Mouse (Mus musculus): ENCODE measurements around the gene Cntnap5a. TPM values are rescaled to one million over a fixed set of nuclear protein-coding genes. Genes with fewer than 3 reads are reported as not detected.

Gene Cntnap5a
- total RNA-seq (2021) = 10 to 100 TPM; 33.1 to 35.0 TPM
- long read RNA-seq, experiment 1, partial matches to known transcripts = 1 of 9 reads
- long read RNA-seq, experiment 1, other reads (novel, unspliced or antisense) = 8 of 9 reads
- long read RNA-seq, experiment 2, partial matches to known transcripts = 1 of 5 reads
- long read RNA-seq, experiment 2, other reads (novel, unspliced or antisense) = 4 of 5 reads

DNA sequence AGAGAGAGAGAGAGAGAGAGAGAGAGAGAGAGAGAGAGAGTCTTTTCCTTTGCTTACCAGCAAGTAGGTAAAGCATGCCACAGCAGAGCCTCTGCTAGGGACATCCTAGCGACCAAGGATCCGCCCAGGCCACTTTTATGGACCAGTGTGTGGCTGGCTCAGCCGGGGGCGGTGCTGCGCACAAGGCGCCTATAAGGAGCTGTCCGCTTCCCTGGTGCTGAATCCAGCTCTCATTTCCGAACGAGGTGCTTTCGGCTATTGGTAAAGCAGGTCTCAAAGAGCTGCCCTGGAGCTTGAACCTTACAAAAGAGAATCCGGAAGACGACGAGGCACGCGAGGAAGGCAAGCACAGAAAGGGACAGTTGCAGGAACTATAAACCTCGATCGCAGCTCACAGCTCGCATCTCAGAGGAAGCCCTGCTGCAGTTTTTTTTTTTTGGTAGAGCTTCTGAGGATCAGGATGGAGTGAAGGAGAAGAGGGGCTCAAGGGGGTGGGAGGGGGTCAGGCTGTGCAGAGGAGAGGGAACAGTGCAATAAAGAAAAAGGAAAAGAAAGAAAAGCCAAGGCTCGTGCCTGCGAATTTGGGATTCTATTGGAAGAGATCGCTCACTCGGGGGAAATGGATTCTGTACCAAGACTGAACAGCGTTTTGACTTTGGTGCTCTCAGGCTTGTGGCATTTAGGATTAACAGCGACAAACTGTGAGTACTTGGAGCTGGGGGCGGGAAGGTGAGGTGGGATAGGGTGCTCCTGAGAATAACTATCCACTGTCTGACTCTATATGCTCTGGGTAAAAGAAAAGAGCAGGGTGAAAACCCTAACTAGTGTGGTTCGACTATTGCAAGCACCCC is at the start of gene Cntnap5a:
Gene Cntnap5a, plus strand, starts transcription at position 239 of the 851 bp plus-strand sequence.
- peak; percentile 48 to 66 for DNase-seq (ENCODE audit: extremely low spot score in 1 of 2, low spot score in 2 of 2)
- Histone ChIP-seq H3K27ac (peak within 1 kb of the TSS; percentile 63), H3K4me3 (peak within 1 kb of the TSS; percentile 48)
- TF ChIP-seq CTCF (IDR thresholded peaks at IDR 0.05) = no peak
- intact Hi-C loops (cut with DNase I) = loop anchor here (2.0 to 10.0 kb wide), 4 partner anchors 630 to 1440 kb away; no protein-coding TSS in a partner anchor

DNA sequence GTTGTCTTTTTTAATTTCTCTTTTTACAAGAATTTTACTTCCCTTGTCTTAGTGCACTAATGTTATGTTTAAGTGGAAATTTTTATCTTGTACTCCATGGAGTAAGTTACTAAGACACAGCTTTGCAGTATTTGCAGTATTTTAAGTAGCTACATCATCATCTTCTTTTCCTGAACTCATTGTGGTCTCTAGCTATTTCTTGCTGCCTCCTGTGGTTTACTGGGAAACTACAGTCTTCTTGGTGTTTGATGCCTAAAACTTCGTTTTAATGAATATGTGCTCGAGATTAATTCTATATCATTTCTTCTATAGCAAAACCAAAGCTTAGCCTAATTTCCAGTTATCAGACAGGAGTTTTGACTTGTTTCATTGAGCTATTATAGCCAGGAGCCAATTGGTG is 37.6 kb upstream of the Cntnap5a start:
- TF ChIP-seq CTCF (IDR thresholded peaks at IDR 0.05) = peak; percentile 55
- no peak for DNase-seq (ENCODE audit: extremely low spot score in 1 of 2, low spot score in 2 of 2)
- no peak overlapping the region for H3K27ac ChIP-seq
- intact Hi-C loops (cut with DNase I) = no loop called here
- no peak overlapping the region for H3K4me3 ChIP-seq

DNA sequence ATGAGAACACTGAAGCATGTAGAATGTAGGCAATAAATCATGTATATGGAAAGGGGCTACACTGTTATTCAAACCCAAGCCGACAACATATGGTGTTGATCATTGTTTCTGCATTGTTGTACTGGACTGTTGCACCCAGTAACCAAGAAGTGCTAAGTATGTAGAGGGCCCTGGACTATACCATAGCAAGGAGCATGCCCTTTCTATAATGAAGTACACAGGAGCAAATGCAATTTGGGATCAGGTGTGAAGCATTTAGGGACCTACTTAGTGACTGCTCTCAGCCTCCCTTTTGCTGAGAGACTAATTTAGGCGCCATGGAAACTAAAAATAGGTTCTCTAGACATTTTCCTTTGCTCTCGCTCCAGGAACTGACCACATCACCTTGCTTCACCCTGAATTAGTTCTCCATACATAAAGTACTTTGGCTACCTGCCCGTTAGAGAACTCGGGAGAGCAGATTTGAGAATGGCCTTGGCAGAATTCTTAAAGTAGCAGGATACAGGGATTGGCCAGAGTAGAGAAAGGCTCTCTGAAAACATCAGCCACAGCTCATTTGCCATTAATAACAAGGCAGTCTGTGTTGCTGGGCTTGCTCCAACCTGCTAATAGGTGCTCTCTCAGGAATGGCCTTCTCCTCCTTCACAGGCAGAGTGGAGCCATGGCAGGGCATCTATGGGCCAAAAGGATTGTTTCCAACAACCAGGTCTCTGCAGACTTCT is 26.1 kb upstream of the Cntnap5a start:
- intact Hi-C loops (cut with DNase I) = no loop called here
- no peak for DNase-seq (ENCODE audit: extremely low spot score in 1 of 2, low spot score in 2 of 2)
- no peak overlapping the region for H3K27ac ChIP-seq
- no peak for TF ChIP-seq CTCF (IDR thresholded peaks at IDR 0.05)
- H3K4me3 ChIP-seq = no peak overlapping the region

DNA sequence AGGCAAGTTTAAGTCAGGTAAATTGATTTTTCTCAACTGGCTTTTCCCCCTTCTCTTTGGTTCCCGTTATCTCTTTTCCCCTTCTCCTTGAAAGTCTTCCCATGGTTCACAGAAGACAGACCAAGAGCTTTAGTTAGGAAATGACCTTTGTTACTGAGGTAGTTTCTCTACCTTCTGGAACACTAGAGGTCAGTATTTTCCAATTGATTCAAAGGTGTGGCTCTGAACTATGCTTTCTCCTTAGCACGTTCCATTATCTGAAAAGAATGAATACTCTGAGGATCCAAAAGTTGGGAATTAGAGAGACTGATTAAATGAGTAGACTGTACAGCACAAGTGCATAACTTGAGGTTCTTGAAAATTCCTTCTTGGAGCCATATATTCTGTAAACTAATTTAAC is 1.9 kb downstream of the Cntnap5a start:
- no peak for DNase-seq (ENCODE audit: extremely low spot score in 1 of 2, low spot score in 2 of 2)
- Histone ChIP-seq H3K27ac (no peak overlapping the region), H3K4me3 (peak overlapping the region; percentile 48)
- intact Hi-C loops (cut with DNase I) = loop anchor here (10.0 kb wide), 2 partner anchors 628 to 1438 kb away; no protein-coding TSS in a partner anchor
- peak; percentile 44 for TF ChIP-seq CTCF (IDR thresholded peaks at IDR 0.05)

DNA sequence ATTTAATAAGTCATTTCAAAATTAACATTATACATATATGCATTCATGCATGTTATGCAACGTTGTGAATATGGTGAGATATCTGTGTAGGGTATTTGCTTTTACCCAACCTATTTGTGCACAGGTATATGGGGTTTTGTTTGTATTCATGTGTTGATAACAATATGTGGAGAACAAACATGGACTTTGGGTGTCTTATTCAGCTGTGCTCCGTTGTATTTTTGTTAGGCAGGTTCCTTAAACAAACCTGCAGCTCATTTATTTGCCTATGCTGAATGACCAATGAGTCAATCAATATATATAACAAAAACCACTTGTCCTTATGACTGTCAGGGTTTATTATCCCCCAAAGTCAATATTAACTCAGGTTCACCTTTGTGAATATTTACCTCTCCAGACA is 15.2 kb downstream of the Cntnap5a start:
- DNase-seq (ENCODE audit: extremely low spot score in 1 of 2, low spot score in 2 of 2) = no peak
- Histone ChIP-seq H3K4me3 (no peak overlapping the region), H3K27ac (no peak overlapping the region)
- intact Hi-C loops (cut with DNase I) = no loop called here
- no peak for TF ChIP-seq CTCF (IDR thresholded peaks at IDR 0.05)

DNA sequence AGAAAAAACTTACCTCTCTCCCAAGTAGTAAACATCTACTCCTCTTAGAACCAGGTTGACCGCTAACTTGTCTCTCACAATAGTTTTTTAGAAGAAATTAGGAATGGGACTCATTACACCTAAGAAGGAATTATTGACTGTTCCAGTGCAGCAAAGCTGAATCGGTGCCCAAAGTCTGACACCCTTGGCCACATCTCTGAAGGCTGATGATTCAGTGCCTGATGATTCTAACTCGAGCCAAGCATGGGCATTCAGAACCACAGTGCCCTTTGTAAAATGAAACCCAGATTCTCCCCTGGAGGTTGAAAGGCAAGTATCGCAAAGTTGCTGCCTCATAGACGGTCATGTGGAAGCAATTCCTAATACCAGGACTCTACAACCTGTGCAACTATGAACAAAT is 58.0 kb downstream of the Cntnap5a start:
- Histone ChIP-seq H3K27ac (no peak overlapping the region), H3K4me3 (no peak overlapping the region)
- DNase-seq (ENCODE audit: extremely low spot score in 1 of 2, low spot score in 2 of 2) = no peak
- intact Hi-C loops (cut with DNase I) = no loop called here
- no peak for TF ChIP-seq CTCF (IDR thresholded peaks at IDR 0.05)

DNA sequence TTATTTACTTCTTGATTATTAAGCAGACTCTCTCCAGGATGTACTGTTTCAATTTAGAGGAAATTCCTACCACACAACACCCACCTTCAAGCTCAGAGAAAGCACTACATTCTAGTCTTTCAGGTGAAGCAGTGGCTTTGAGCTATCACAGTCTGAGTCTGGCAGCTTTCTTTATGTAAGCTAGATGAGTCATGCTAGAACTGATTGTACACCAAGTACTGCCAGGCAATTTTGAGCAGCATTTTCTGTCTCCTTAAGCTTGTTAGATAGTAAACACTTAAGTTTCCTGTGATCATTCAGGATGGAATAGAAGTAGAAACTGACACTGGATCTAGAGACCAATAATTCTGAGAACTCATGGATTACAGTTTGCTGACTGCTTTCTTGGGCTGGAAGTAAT is 61.0 kb downstream of the Cntnap5a start:
- peak in 1 of 2 experiments; percentile 9 for DNase-seq (ENCODE audit: extremely low spot score in 1 of 2, low spot score in 2 of 2)
- peak overlapping the region; percentile 38; the same call in 1 of the 2 replicates for H3K27ac ChIP-seq
- H3K4me3 ChIP-seq = no peak overlapping the region
- TF ChIP-seq CTCF (IDR thresholded peaks at IDR 0.05) = no peak
- intact Hi-C loops (cut with DNase I) = no loop called here

DNA sequence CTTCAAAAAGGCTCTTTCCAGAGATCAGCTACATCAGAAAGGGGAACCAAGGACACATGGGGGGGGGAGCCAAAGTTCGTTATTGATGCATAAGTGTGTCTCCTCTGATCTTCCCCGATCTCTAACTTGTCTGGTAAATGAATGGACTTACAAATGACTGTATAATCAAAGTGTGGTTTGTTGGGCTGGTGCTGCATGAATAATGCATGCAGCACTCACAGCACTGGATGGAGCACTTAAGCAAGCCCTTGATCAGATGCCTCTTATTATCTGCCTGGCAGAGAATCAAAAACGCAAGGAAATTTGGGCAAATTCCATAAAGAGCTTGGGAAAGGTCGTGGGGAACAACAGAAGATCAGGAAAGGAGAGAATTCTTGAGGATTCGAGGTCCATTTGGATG is 100.2 kb downstream of the Cntnap5a start:
- no peak for DNase-seq (ENCODE audit: extremely low spot score in 1 of 2, low spot score in 2 of 2)
- Histone ChIP-seq H3K4me3 (no peak overlapping the region), H3K27ac (no peak overlapping the region)
- TF ChIP-seq CTCF (IDR thresholded peaks at IDR 0.05) = no peak
- intact Hi-C loops (cut with DNase I) = no loop called here

DNA sequence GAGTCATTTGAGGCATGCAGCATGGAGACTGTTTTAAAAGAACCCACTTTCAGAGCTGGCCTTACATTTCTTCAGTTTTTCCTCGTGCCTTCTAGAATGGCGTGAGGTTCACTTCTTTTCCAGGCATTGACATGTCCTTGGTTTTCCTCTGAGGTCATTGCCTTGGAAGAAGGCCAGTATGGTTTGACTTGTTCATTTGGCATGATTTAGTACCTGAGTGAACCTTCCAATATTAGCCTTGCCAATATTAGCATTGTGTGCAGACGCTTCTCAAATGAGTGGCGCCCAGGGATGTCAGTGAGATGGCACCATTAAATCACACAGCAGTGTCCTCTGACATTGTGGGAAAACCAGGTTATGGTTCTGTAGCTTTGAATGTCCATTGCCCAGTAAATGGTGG is 158.0 kb downstream of the Cntnap5a start:
- Histone ChIP-seq H3K4me3 (no peak overlapping the region), H3K27ac (no peak overlapping the region)
- no peak for TF ChIP-seq CTCF (IDR thresholded peaks at IDR 0.05)
- no peak for DNase-seq (ENCODE audit: extremely low spot score in 1 of 2, low spot score in 2 of 2)
- intact Hi-C loops (cut with DNase I) = no loop called here

DNA sequence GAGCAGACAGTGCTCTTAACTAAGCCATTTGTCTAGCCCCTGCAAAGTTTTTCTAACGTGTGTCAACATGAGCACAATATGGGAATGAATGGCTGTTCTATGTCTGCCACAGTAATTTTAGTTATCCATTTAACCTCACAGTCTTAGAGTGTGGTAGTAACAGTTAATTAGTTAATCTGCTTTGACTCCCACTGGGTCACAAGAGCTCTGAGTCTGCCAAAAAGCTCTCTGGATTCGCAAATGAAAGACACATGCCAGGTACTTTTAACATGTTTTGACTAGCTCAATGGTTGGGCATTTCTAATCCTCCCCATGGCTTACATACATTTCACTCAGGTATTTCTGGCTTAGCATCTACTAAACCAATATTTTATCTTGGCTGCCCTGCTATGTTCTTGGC is 163.0 kb downstream of the Cntnap5a start:
- intact Hi-C loops (cut with DNase I) = no loop called here
- Histone ChIP-seq H3K4me3 (no peak overlapping the region), H3K27ac (no peak overlapping the region)
- no peak for DNase-seq (ENCODE audit: extremely low spot score in 1 of 2, low spot score in 2 of 2)
- TF ChIP-seq CTCF (IDR thresholded peaks at IDR 0.05) = no peak

DNA sequence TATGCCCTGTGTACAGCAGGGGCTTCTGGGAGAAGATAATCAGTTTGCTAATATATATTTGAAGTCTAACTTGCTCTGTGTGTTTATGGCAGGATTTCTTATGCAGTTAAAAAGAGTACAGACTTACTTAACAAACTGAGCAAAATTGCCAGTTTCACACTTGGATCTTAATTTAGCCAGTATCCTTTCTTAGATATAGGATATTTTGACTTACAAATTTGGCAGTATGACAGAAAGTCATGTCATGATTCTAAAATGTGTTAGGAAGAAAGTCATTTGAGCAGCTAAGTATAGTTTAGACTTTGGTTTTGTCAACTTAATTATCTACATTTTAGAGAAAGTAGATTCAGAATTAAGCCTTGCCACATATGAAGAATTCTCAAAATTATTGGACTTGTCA is 167.7 kb downstream of the Cntnap5a start:
- no peak for TF ChIP-seq CTCF (IDR thresholded peaks at IDR 0.05)
- no peak for DNase-seq (ENCODE audit: extremely low spot score in 1 of 2, low spot score in 2 of 2)
- Histone ChIP-seq H3K4me3 (no peak overlapping the region), H3K27ac (0 out of 2 replicates have a peak overlapping the region, but pooled peaks have one; percentile 36)
- intact Hi-C loops (cut with DNase I) = no loop called here

DNA sequence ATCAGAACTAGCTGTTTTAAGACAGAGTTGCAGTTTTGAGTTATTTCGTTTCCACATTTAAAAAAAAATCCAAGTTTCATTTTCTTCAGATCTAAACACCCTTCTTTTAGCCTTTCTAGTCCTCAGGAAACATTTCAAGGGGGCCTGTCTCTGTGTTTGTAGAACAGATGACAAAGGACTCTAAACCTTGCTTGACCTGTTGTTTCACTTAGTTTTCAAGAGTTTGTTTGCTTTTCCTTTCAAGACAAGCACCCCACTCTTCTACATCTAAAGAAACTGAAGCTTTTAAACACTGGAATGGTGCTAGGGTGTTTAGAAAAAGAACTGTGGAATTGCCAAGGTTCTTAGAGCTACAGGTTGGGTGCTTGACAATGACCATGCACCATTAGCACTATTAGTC is 233.8 kb downstream of the Cntnap5a start:
- Histone ChIP-seq H3K27ac (no peak overlapping the region), H3K4me3 (no peak overlapping the region)
- DNase-seq (ENCODE audit: extremely low spot score in 1 of 2, low spot score in 2 of 2) = no peak
- intact Hi-C loops (cut with DNase I) = no loop called here
- no peak for TF ChIP-seq CTCF (IDR thresholded peaks at IDR 0.05)

Data from left cerebral cortex, adult 2 months (tissue).